Mouse (Mus musculus) thymus, postnatal 4 days (tissue): ENCODE results near the gene Fam126a.
"Not testable (repeated sequence)": the region's sequence is repeated elsewhere in the genome, so short reads cannot be mapped to it uniquely, and the experiment has no call there.

Source experiments
- DNase-seq: peaks from one replicate; pipeline ENCODE4 v3.0.0; 2021

The Fam126a gene

GRCm38 (mm10) chr5:23893156-23893863, 137.2 kb downstream of the Fam126a start:
- DNase-seq: no peak

GRCm38 (mm10) chr5:23890734-23891133, 139.8 kb downstream of the Fam126a start:
- peak; percentile 72 for DNase-seq

DNA sequence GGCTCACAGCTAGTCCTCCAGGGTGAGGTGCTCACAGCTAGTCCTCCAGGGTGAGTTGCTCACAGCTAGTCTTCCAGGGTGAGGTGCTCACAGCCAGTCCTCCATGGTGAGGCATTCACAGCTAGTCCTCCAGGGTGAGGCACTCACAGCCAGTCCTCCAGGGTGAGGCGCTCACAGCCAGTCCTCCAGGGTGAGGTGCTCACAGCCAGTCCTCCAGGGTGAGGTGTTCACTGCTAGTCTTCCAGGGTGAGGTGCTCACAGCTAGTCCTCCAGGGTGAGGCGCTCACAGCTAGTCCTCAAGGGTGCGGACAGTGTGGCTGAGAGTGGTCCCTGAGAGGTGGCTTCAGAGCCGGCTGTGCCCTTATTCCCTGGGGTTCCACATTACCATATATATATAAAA, 141.0 kb downstream of the Fam126a start:
- no peak for DNase-seq

GRCm38 (mm10) chr5:23887111-23887510, 143.4 kb downstream of the Fam126a start:
- no peak for DNase-seq

DNA sequence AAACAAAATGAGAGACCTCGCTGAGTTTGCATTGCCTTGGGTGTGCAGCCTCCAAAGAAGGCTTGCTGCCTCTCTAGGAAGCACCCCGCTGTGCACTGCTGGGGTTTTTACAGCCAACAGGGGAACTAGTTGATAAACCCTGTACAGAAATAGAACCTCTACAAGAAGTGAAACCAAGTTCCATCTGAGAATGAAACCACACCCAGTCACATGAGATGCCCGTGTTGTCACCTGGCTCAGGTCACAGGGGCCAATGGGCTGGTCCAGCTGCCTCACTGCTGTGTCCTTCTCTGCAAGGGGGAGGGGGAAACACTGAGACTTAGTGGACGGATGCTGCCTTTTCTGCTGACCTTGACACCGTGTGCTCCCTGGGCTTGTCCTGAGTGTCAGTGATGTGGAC, 156.0 kb downstream of the Fam126a start:
- DNase-seq: no peak

- DNase-seq: no peak
Observed at GRCm38 (mm10) chr5:23872586-23872985, 157.9 kb downstream of the Fam126a start.

GRCm38 (mm10) chr5:23871323-23871722, 159.2 kb downstream of the Fam126a start:
- not testable (repeated sequence) for DNase-seq

GRCm38 (mm10) chr5:23865941-23866340, 164.5 kb downstream of the Fam126a start:
- no peak for DNase-seq
